Mouse (Mus musculus) midbrain, postnatal 0 days (tissue): ENCODE data around the gene Otp. TPM values are rescaled to one million over a fixed set of nuclear protein-coding genes. Genes with fewer than 3 reads are reported as not detected.

Experiments used
- ATAC-seq: fragments of 200-750 bp; cut with Nextera tagmentation; 2 replicates; pipeline ENCODE4 v1.8.0; 2017; ENCODE audit warnings: moderate number of reproducible peaks, mild to moderate bottlenecking, moderate TSS enrichment, moderate library complexity; ENCODE audit not compliant: low FRiP score
- DNase-seq: peaks from one replicate; pipeline ENCODE4 v3.0.0-alpha.2; 2015; ENCODE audit warnings: low spot score
- H3K27ac ChIP-seq: fragments of 300-500 bp; sonication (generic); 2 replicates; pipeline ENCODE4 v1.5.1; 2014; ENCODE audit warnings: low read depth, mild to moderate bottlenecking, low read length, mixed read lengths
- H3K27me3 ChIP-seq: fragments of 300-500 bp; sonication (generic); 2 replicates; pipeline ENCODE4 v1.6.1; 2014; ENCODE audit warnings: low read length, control low read depth, mixed read lengths; ENCODE audit not compliant: insufficient read depth
- H3K36me3 ChIP-seq: fragments of 300-500 bp; sonication (generic); 2 replicates; pipeline ENCODE4 v1.6.1; 2014; ENCODE audit warnings: low read length, control low read depth, mixed read lengths; ENCODE audit not compliant: insufficient read depth
- H3K4me1 ChIP-seq: fragments of 300-500 bp; sonication (generic); 2 replicates; pipeline ENCODE4 v1.6.1; 2014; ENCODE audit warnings: mild to moderate bottlenecking, control low read depth, antibody characterized with exemption, low read length, mixed read lengths; ENCODE audit not compliant: insufficient read depth
- H3K4me2 ChIP-seq: fragments of 300-500 bp; sonication (generic); 2 replicates; pipeline ENCODE4 v1.6.1; 2014; ENCODE audit warnings: low read depth, mild to moderate bottlenecking, low read length, mixed read lengths; ENCODE audit not compliant: poor library complexity, severe bottlenecking
- H3K4me3 ChIP-seq: fragments of 300-500 bp; sonication (generic); 2 replicates; pipeline ENCODE4 v1.5.1; 2014; ENCODE audit warnings: low read depth, mild to moderate bottlenecking, low read length, moderate library complexity
- H3K9ac ChIP-seq: fragments of 300-500 bp; sonication (generic); replicated peaks from 2 replicates; pipeline ENCODE4 v1.6.1; 2014; ENCODE audit warnings: mild to moderate bottlenecking, low read length, moderate library complexity, mixed read lengths; ENCODE audit not compliant: poor library complexity, severe bottlenecking
- H3K9me3 ChIP-seq: fragments of 300-500 bp; sonication (generic); 2 replicates; pipeline ENCODE4 v1.6.1; 2016; ENCODE audit warnings: low read length, control low read depth
- CTCF ChIP-seq: IDR thresholded peaks from 2 replicates; pipeline ENCODE4 v1.5.1; 2016; ENCODE audit warnings: antibody characterized with exemption, mild to moderate bottlenecking
- WGBS: fragments of 180-500 bp; shearing (Covaris S2); extraction: QIAGEN DNeasy Blood & Tissue Kit; methylation state at CpG from one replicate; pipeline ENCODE4 v1.1.7; 2014; 5-methylcytosine and 5-hydroxymethylcytosine counted together
- polyA plus RNA-seq: library from polyadenylated mRNA; unstranded; fragments of >200 nt; fragmentation: Nextera tagmentation; extraction: Ambion mirVana; gene quantifications from 2 replicates; pipeline ENCODE4 v1.2.1, GENCODE M21; 2015
- total RNA-seq: library from RNA; depleted of rRNA; stranded (reverse); fragments of >200 nt; gene quantifications from 2 replicates; pipeline ENCODE4 v1.2.3, GENCODE M21; 2014; rRNA removed

Gene Otp
- total and polyA plus RNA-seq, 2 experiments from 2014 or later: 3.3 to 4.5 TPM

GRCm38 (mm10) chr13:94912961-94913360 is 37.6 kb downstream of the Otp start:
- peak overlapping the region; percentile 29 for H3K4me2 ChIP-seq
- no peaks in the 10 kb centered on the region for H3K9me3 ChIP-seq
- H3K9ac ChIP-seq: no peak overlapping the region
- H3K4me1 ChIP-seq: no peaks in the 10 kb centered on the region
- H3K27me3 ChIP-seq: peaks cover 6% of the 10 kb centered on the region; the same call in 1 of the 2 replicates
- ATAC-seq: no peak
- H3K4me3 ChIP-seq: peak overlapping the region; percentile 8; the same call in 1 of the 2 replicates
- 10% methylated on average over 11 of the region's 11 CpGs for WGBS
- TF ChIP-seq CTCF: no peak
- peak; percentile 53 for DNase-seq
- no peaks in the 10 kb centered on the region for H3K36me3 ChIP-seq
- no peak overlapping the region for H3K27ac ChIP-seq

- Histone ChIP-seq H3K9ac (no peak overlapping the region), H3K9me3 (0 out of 2 replicates have a peak, but pooled peaks cover 2% of the 10 kb centered on the region), H3K4me2 (no peak overlapping the region), H3K27me3 (peaks cover 1% of the 10 kb centered on the region; the same call in 1 of the 2 replicates), H3K36me3 (no peaks in the 10 kb centered on the region), H3K4me3 (no peak overlapping the region), H3K27ac (no peak overlapping the region), H3K4me1 (no peaks in the 10 kb centered on the region)
- ATAC-seq: no peak
- no peak for TF ChIP-seq CTCF
- 73% methylated on average over 5 of the region's 5 CpGs for WGBS
- DNase-seq: no peak
Measured at GRCm38 (mm10) chr13:94915654-94916053, 40.3 kb downstream of the Otp start.

GRCm38 (mm10) chr13:94928086-94928485 is 52.7 kb downstream of the Otp start:
- Histone ChIP-seq H3K27ac (no peak overlapping the region), H3K9ac (no peak overlapping the region), H3K36me3 (no peaks in the 10 kb centered on the region), H3K27me3 (no peaks in the 10 kb centered on the region), H3K4me1 (no peaks in the 10 kb centered on the region), H3K9me3 (no peaks in the 10 kb centered on the region), H3K4me3 (no peak overlapping the region), H3K4me2 (no peak overlapping the region)
- no peak for TF ChIP-seq CTCF
- ATAC-seq (no peak), DNase-seq (no peak)
- 64% methylated on average over 3 of the region's 3 CpGs for WGBS

Other genes with a start within 250 kb of the Otp start
- 162 and 214 TPM in 2 replicates for gene Tbca, start 86.7 kb upstream of the Otp start, total RNA-seq
- 333 and 348 TPM in 2 replicates for gene Tbca, start 86.7 kb upstream of the Otp start, polyA plus RNA-seq
- gene Wdr41, start 100.7 kb downstream of the Otp start, total RNA-seq: 24.3 and 27.8 TPM in 2 replicates
- 25.5 and 26.9 TPM in 2 replicates for gene Wdr41, start 100.7 kb downstream of the Otp start, polyA plus RNA-seq